Mouse (Mus musculus) CH12.LX (cell line): ENCODE data around the gene Teddm2. TPM values are rescaled to one million over a fixed set of nuclear protein-coding genes. Genes with fewer than 3 reads are reported as not detected.

ENCODE experiments used
- DNase-seq: peaks from one replicate; pipeline ENCODE4 v3.0.0-alpha.2; 2013; ENCODE audit errors: extremely low read depth
- H3K27ac ChIP-seq: 2 replicates; pipeline ENCODE4 v1.5.1; 2012; ENCODE audit warnings: low read depth, mild to moderate bottlenecking, control low read depth, moderate library complexity; ENCODE audit not compliant: insufficient read depth
- H3K27me3 ChIP-seq: replicated peaks from 2 replicates; pipeline ENCODE3; 2012; ENCODE audit warnings: inconsistent platforms
- H3K36me3 ChIP-seq, 2 experiments: replicated peaks in 1 of 2; 2 replicates each; pipeline versions ENCODE3 to v1.6.1; 2012; ENCODE audit warnings: inconsistent platforms in 1 of 2, low read length in 1 of 2, mild to moderate bottlenecking in 1 of 2, mixed read lengths in 1 of 2, moderate library complexity in 1 of 2; ENCODE audit not compliant: control insufficient read depth in 1 of 2, insufficient read depth in 1 of 2
- H3K4me1 ChIP-seq, 2 experiments: 2 replicates each; pipeline ENCODE4 v1.6.1; 2012; ENCODE audit warnings: inconsistent platforms in 1 of 2, moderate library complexity in 1 of 2; ENCODE audit not compliant: insufficient read depth in 2 of 2, control insufficient read depth in 1 of 2
- H3K4me2 ChIP-seq: 2 replicates; pipeline ENCODE4 v1.6.1; 2012; ENCODE audit warnings: low read depth, mild to moderate bottlenecking, control low read depth; ENCODE audit not compliant: poor library complexity, insufficient read depth, severe bottlenecking
- H3K4me3 ChIP-seq, 3 experiments: fragments of 150-350 bp in 1 of 3; sonication (generic) in 1 of 3; replicated peaks in 1 of 3; 2 replicates each; pipeline versions ENCODE3 to v1.5.1; 2011 to 2012; ENCODE audit warnings: low read depth in 2 of 3, low read length in 2 of 3, mild to moderate bottlenecking in 2 of 3, moderate library complexity in 2 of 3, control low read depth in 1 of 3, improper control_type of control experiment in 1 of 3, inconsistent platforms in 1 of 3, mixed read lengths in 1 of 3; ENCODE audit not compliant: poor library complexity in 1 of 3
- H3K79me2 ChIP-seq: replicated peaks from 2 replicates; pipeline ENCODE4 v1.6.1; 2012; ENCODE audit warnings: mild to moderate bottlenecking, moderate library complexity; ENCODE audit not compliant: control insufficient read depth, poor library complexity, insufficient read depth, severe bottlenecking; ENCODE audit errors: extremely low read depth
- H3K9ac ChIP-seq: 2 replicates; pipeline ENCODE4 v1.6.1; 2012; ENCODE audit warnings: low read depth, mild to moderate bottlenecking, control low read depth, moderate library complexity; ENCODE audit not compliant: insufficient read depth
- H3K9me3 ChIP-seq: replicated peaks from 2 replicates; pipeline ENCODE3; 2012; ENCODE audit warnings: low read length, inconsistent platforms, mixed read lengths
- BHLHE40 ChIP-seq: IDR thresholded peaks from 2 replicates; pipeline ENCODE4 v1.6.1; 2011; ENCODE audit warnings: mild to moderate bottlenecking, low read depth, low read length, improper control_type of control experiment
- CHD1 ChIP-seq: IDR thresholded peaks from 2 replicates; pipeline ENCODE4 v1.6.1; 2012; ENCODE audit warnings: low read depth, low read length, improper control_type of control experiment, inconsistent platforms
- GABPA ChIP-seq: IDR thresholded peaks from 2 replicates; pipeline ENCODE4 v1.6.1; 2012; ENCODE audit warnings: low read depth, low read length, improper control_type of control experiment, inconsistent platforms; ENCODE audit not compliant: insufficient replicate concordance
- HCFC1 ChIP-seq: IDR thresholded peaks from 2 replicates; pipeline ENCODE4 v1.6.1; 2012; ENCODE audit warnings: low read depth, mild to moderate bottlenecking, inconsistent platforms, low read length, improper control_type of control experiment
- JUN ChIP-seq: IDR thresholded peaks from 2 replicates; pipeline ENCODE4 v1.6.1; 2011; ENCODE audit warnings: low read depth, mild to moderate bottlenecking, low read length, improper control_type of control experiment, moderate library complexity; ENCODE audit not compliant: insufficient read depth
- KAT2A ChIP-seq: IDR thresholded peaks from 2 replicates; pipeline ENCODE4 v1.6.1; 2012; ENCODE audit warnings: low read length, improper control_type of control experiment, inconsistent platforms; ENCODE audit not compliant: insufficient replicate concordance
- MAX ChIP-seq: IDR thresholded peaks from 2 replicates; pipeline ENCODE4 v1.6.1; 2011; ENCODE audit warnings: low read length, improper control_type of control experiment
- MXI1 ChIP-seq: IDR thresholded peaks from 2 replicates; pipeline ENCODE4 v1.6.1; 2011; ENCODE audit warnings: mild to moderate bottlenecking, low read depth, low read length, improper control_type of control experiment
- MYC ChIP-seq: IDR thresholded peaks from 2 replicates; pipeline ENCODE4 v1.6.1; 2011; ENCODE audit warnings: low read depth, mild to moderate bottlenecking, improper control_type of control experiment, low read length
- POLR2AphosphoS2 ChIP-seq: IDR thresholded peaks from 2 replicates; pipeline ENCODE4 v1.6.1; 2011; ENCODE audit warnings: low read depth, low read length, improper control_type of control experiment
- RAD21 ChIP-seq: IDR thresholded peaks from 2 replicates; pipeline ENCODE4 v1.6.1; 2011; ENCODE audit warnings: low read depth, mild to moderate bottlenecking, low read length, improper control_type of control experiment, moderate library complexity
- TCF12 ChIP-seq: IDR thresholded peaks from 2 replicates; pipeline ENCODE4 v1.6.1; 2014; ENCODE audit warnings: low read depth, mild to moderate bottlenecking, inconsistent platforms, low read length, improper control_type of control experiment
- UBTF ChIP-seq: IDR thresholded peaks from 2 replicates; pipeline ENCODE4 v1.6.1; 2012; ENCODE audit warnings: low read depth, mild to moderate bottlenecking, inconsistent platforms, low read length, improper control_type of control experiment, moderate library complexity
- USF2 ChIP-seq: conservative IDR thresholded peaks from 2 replicates; pipeline ENCODE4 v1.6.1; 2011; ENCODE audit warnings: low read depth, low read length, improper control_type of control experiment
- ZKSCAN1 ChIP-seq: IDR thresholded peaks from 2 replicates; pipeline ENCODE4 v1.6.1; 2012; ENCODE audit warnings: low read depth, inconsistent platforms, low read length, improper control_type of control experiment, borderline replicate concordance
- ZMIZ1 ChIP-seq: IDR thresholded peaks from 2 replicates; pipeline ENCODE4 v1.6.1; 2012; ENCODE audit warnings: low read depth, mild to moderate bottlenecking, inconsistent platforms, low read length, improper control_type of control experiment
- ZNF384 ChIP-seq: IDR thresholded peaks from 2 replicates; pipeline ENCODE4 v1.6.1; 2012; ENCODE audit warnings: low read depth, low read length, improper control_type of control experiment, inconsistent platforms
- dilution Hi-C: fragments of 300-500 bp; cut with MboI; formaldehyde crosslinking; loops from 2 replicates; pipeline ENCODE4 v1.14.3; 2020; ENCODE audit warnings: low sequenced_read_pairs; ENCODE audit not compliant: extremely low pct_unique_long_range_greater_than_20kb, extremely low pct_ligation_motif_present
- in situ Hi-C: fragments of 300-500 bp; cut with MboI; formaldehyde crosslinking; loops from 3 replicates; pipeline ENCODE4 v1.14.3; 2019; ENCODE audit warnings: low sequenced_read_pairs, low pct_ligation_motif_present, low pct_unique_long_range_greater_than_20kb, mixed read lengths
- polyA plus RNA-seq: library from polyadenylated mRNA; unstranded; fragments of >175 nt; gene quantifications from 2 replicates; pipeline ENCODE4 v1.2.1, GENCODE M21; 2012; ENCODE audit warnings: low read depth; ENCODE audit not compliant: insufficient read length
- total RNA-seq, 2 experiments: library from RNA; depleted of rRNA; stranded (reverse); fragments of 300-350 nt in 1 of 2; fragments of >200 nt in 1 of 2; gene quantifications; 2 replicates each; pipeline ENCODE4 v1.2.3; 2012 to 2014

Gene Teddm2
- total and polyA plus RNA-seq, 3 experiments: 0.04 TPM; not detected in 2

GRCm38 (mm10) chr1:153946971-153947370, 46.9 kb upstream of the Teddm2 start:
- dilution Hi-C loops (no loop called here), in situ Hi-C loops (no loop called here)
- Histone ChIP-seq H3K79me2 (no peaks in the 10 kb centered on the region), H3K4me1 (no peaks in the 10 kb centered on the region), H3K27me3 (no peaks in the 10 kb centered on the region), H3K9me3 (no peaks in the 10 kb centered on the region), H3K4me2 (no peak overlapping the region), H3K4me3 (no peak overlapping the region), H3K27ac (no peak overlapping the region), H3K9ac (no peak overlapping the region), H3K36me3 (no peaks in the 10 kb centered on the region)
- no peak for DNase-seq
- TF ChIP-seq UBTF: no peak
- TF ChIP-seq CHD1: no peak
- no peak for TF ChIP-seq USF2
- TF ChIP-seq MAX: no peak
- no peak for TF ChIP-seq HCFC1

GRCm38 (mm10) chr1:153945181-153945580, 45.2 kb upstream of the Teddm2 start:
- Histone ChIP-seq H3K36me3 (no peaks in the 10 kb centered on the region), H3K27me3 (no peaks in the 10 kb centered on the region), H3K9ac (no peak overlapping the region), H3K79me2 (no peaks in the 10 kb centered on the region), H3K27ac (no peak overlapping the region), H3K4me1 (no peaks in the 10 kb centered on the region), H3K4me3 (no peak overlapping the region), H3K4me2 (no peak overlapping the region), H3K9me3 (no peaks in the 10 kb centered on the region)
- TF ChIP-seq MYC (no peak), JUN (no peak), MXI1 (no peak), ZMIZ1 (no peak), ZNF384 (no peak), POLR2AphosphoS2 (no peak), BHLHE40 (no peak), USF2 (no peak), TCF12 (no peak), GABPA (no peak), KAT2A (no peak), ZKSCAN1 (no peak), RAD21 (no peak)
- in situ Hi-C loops: no loop called here
- no peak for DNase-seq
- dilution Hi-C loops: no loop called here
